Mouse (Mus musculus) midbrain, postnatal 0 days (tissue): Measurements from ENCODE around the gene Ubr7. TPM values are rescaled to one million over a fixed set of nuclear protein-coding genes. Genes with fewer than 3 reads are reported as not detected.

Source experiments
- ATAC-seq: fragments of 200-750 bp; cut with Nextera tagmentation; 2 replicates; pipeline ENCODE4 v1.8.0; 2017; ENCODE audit warnings: moderate number of reproducible peaks, mild to moderate bottlenecking, moderate TSS enrichment, moderate library complexity; ENCODE audit not compliant: low FRiP score
- DNase-seq: peaks from one replicate; pipeline ENCODE4 v3.0.0-alpha.2; 2015; ENCODE audit warnings: low spot score
- H3K27ac ChIP-seq: fragments of 300-500 bp; sonication (generic); 2 replicates; pipeline ENCODE4 v1.5.1; 2014; ENCODE audit warnings: low read depth, mild to moderate bottlenecking, low read length, mixed read lengths
- H3K27me3 ChIP-seq: fragments of 300-500 bp; sonication (generic); 2 replicates; pipeline ENCODE4 v1.6.1; 2014; ENCODE audit warnings: low read length, control low read depth, mixed read lengths; ENCODE audit not compliant: insufficient read depth
- H3K36me3 ChIP-seq: fragments of 300-500 bp; sonication (generic); 2 replicates; pipeline ENCODE4 v1.6.1; 2014; ENCODE audit warnings: low read length, control low read depth, mixed read lengths; ENCODE audit not compliant: insufficient read depth
- H3K4me1 ChIP-seq: fragments of 300-500 bp; sonication (generic); 2 replicates; pipeline ENCODE4 v1.6.1; 2014; ENCODE audit warnings: mild to moderate bottlenecking, control low read depth, antibody characterized with exemption, low read length, mixed read lengths; ENCODE audit not compliant: insufficient read depth
- H3K4me2 ChIP-seq: fragments of 300-500 bp; sonication (generic); 2 replicates; pipeline ENCODE4 v1.6.1; 2014; ENCODE audit warnings: low read depth, mild to moderate bottlenecking, low read length, mixed read lengths; ENCODE audit not compliant: poor library complexity, severe bottlenecking
- H3K4me3 ChIP-seq: fragments of 300-500 bp; sonication (generic); 2 replicates; pipeline ENCODE4 v1.5.1; 2014; ENCODE audit warnings: low read depth, mild to moderate bottlenecking, low read length, moderate library complexity
- H3K9ac ChIP-seq: fragments of 300-500 bp; sonication (generic); replicated peaks from 2 replicates; pipeline ENCODE4 v1.6.1; 2014; ENCODE audit warnings: mild to moderate bottlenecking, low read length, moderate library complexity, mixed read lengths; ENCODE audit not compliant: poor library complexity, severe bottlenecking
- H3K9me3 ChIP-seq: fragments of 300-500 bp; sonication (generic); 2 replicates; pipeline ENCODE4 v1.6.1; 2016; ENCODE audit warnings: low read length, control low read depth
- CTCF ChIP-seq: IDR thresholded peaks from 2 replicates; pipeline ENCODE4 v1.5.1; 2016; ENCODE audit warnings: antibody characterized with exemption, mild to moderate bottlenecking
- WGBS: fragments of 180-500 bp; shearing (Covaris S2); extraction: QIAGEN DNeasy Blood & Tissue Kit; methylation state at CpG from one replicate; pipeline ENCODE4 v1.1.7; 2014; 5-methylcytosine and 5-hydroxymethylcytosine counted together
- polyA plus RNA-seq: library from polyadenylated mRNA; unstranded; fragments of >200 nt; fragmentation: Nextera tagmentation; extraction: Ambion mirVana; gene quantifications from 2 replicates; pipeline ENCODE4 v1.2.1, GENCODE M21; 2015
- total RNA-seq: library from RNA; depleted of rRNA; stranded (reverse); fragments of >200 nt; gene quantifications from 2 replicates; pipeline ENCODE4 v1.2.3, GENCODE M21; 2014

Gene Ubr7
- total and polyA plus RNA-seq, 2 experiments from 2014 or later = 24.4 to 51.0 TPM

GRCm38 (mm10) chr12:102725146-102725545 lies 32.6 kb upstream of the Ubr7 start:
- Histone ChIP-seq H3K36me3 (no peaks in the 10 kb centered on the region), H3K4me3 (no peak overlapping the region), H3K27me3 (no peaks in the 10 kb centered on the region), H3K27ac (no peak overlapping the region), H3K9ac (no peak overlapping the region), H3K4me2 (no peak overlapping the region), H3K4me1 (peaks cover 3% of the 10 kb centered on the region; the same call in 1 of the 2 replicates), H3K9me3 (no peaks in the 10 kb centered on the region)
- no peak for TF ChIP-seq CTCF
- DNase-seq (no peak), ATAC-seq (no peak)
- 94% methylated on average over 6 of the region's 6 CpGs for WGBS

- H3K27ac ChIP-seq = no peak overlapping the region
- no peaks in the 10 kb centered on the region for H3K27me3 ChIP-seq
- H3K4me1 ChIP-seq = peaks cover 8% of the 10 kb centered on the region; the same call in 1 of the 2 replicates
- 85% methylated on average over 7 of the region's 7 CpGs for WGBS
- H3K9me3 ChIP-seq = no peaks in the 10 kb centered on the region
- H3K4me2 ChIP-seq = no peak overlapping the region
- no peak for ATAC-seq
- no peak overlapping the region for H3K9ac ChIP-seq
- no peak overlapping the region for H3K4me3 ChIP-seq
- no peaks in the 10 kb centered on the region for H3K36me3 ChIP-seq
- no peak for DNase-seq
- no peak for TF ChIP-seq CTCF
Observed at GRCm38 (mm10) chr12:102725761-102726175, 32.0 kb upstream of the Ubr7 start.

- TF ChIP-seq CTCF = no peak
- Histone ChIP-seq H3K4me1 (peaks cover 13% of the 10 kb centered on the region; the same call in 1 of the 2 replicates), H3K9me3 (no peaks in the 10 kb centered on the region), H3K9ac (no peak overlapping the region), H3K4me2 (peak overlapping the region; percentile 32), H3K36me3 (no peaks in the 10 kb centered on the region), H3K4me3 (no peak overlapping the region), H3K27ac (peak overlapping the region; percentile 77), H3K27me3 (no peaks in the 10 kb centered on the region)
- WGBS = 33% methylated on average over 25 of the region's 26 CpGs
- peak; percentile 96 for ATAC-seq
- peak; percentile 95 for DNase-seq
Observed at GRCm38 (mm10) chr12:102729855-102730797, 27.6 kb upstream of the Ubr7 start.

DNA sequence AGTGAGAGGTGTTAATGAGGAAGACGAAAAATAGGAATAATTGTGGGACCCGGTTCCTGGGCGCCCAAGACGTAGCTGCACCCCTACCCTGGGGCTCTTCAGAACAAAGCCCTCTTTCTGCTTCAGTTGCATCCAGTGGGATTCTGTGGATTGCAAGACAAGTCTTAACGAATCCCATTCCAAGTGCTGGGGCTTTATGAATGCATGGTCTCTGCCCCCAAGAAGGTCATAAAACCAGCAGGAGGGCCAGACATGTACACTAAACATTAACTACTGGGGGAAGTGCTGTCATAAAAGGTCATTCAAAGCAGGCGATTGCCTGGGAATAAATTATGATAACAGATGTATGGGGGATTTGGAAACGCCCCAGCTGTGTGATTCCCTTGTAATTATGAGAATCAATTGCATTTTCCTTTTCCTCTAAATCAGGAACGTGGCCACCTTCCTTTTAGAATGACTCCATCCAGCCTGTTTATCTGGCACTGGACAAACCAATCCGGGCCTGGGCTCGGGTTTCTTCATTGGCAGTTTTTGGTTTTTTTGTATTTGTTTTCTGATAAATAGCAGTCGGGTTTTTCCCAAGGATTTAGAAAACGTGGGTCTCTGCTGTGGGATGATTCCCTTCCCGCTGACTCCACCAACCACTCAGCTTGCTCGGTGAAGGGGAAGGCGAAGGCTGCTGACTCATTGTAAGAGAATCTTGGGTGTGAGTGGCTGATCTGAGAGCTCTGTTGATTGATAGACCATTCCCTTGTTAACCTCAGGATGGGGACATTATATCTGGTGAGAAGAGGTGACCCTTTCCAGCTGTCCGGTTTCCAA lies 26.8 kb upstream of the Ubr7 start:
- H3K27ac ChIP-seq = peak overlapping the region; percentile 77
- H3K9ac ChIP-seq = no peak overlapping the region
- no peaks in the 10 kb centered on the region for H3K9me3 ChIP-seq
- WGBS = 40% methylated on average over 16 of the region's 16 CpGs
- TF ChIP-seq CTCF = no peak
- ATAC-seq (peak; percentile 18; the same call in 1 of the 2 replicates), DNase-seq (peak; percentile 32)
- H3K36me3 ChIP-seq = no peaks in the 10 kb centered on the region
- H3K4me3 ChIP-seq = no peak overlapping the region
- peaks cover 13% of the 10 kb centered on the region; the same call in 1 of the 2 replicates for H3K4me1 ChIP-seq
- H3K27me3 ChIP-seq = no peaks in the 10 kb centered on the region
- peak overlapping the region; percentile 32 for H3K4me2 ChIP-seq

GRCm38 (mm10) chr12:102733381-102733780 lies 24.4 kb upstream of the Ubr7 start:
- peak; percentile 64 for DNase-seq
- peak; percentile 73 for TF ChIP-seq CTCF
- 16% methylated on average over 4 of the region's 5 CpGs for WGBS
- Histone ChIP-seq H3K27me3 (no peaks in the 10 kb centered on the region), H3K4me1 (peaks cover 13% of the 10 kb centered on the region; the same call in 1 of the 2 replicates), H3K4me3 (no peak overlapping the region), H3K27ac (no peak overlapping the region), H3K9me3 (no peaks in the 10 kb centered on the region), H3K36me3 (no peaks in the 10 kb centered on the region; the same call in 1 of the 2 replicates), H3K9ac (no peak overlapping the region), H3K4me2 (no peak overlapping the region)
- no peak for ATAC-seq
